Mouse (Mus musculus) testis, adult 2 months (tissue): Measurements from ENCODE around the gene Fxyd6.

Experiments used
- CTCF ChIP-seq: fragments of 200-500 bp; IDR thresholded peaks from 2 replicates; pipeline ENCODE4 v1.5.1; 2012; ENCODE audit warnings: low read depth, mild to moderate bottlenecking, inconsistent platforms, low read length, moderate library complexity; ENCODE audit not compliant: control insufficient read depth, insufficient read depth, insufficient replicate concordance
- POLR2A ChIP-seq: fragments of 200-500 bp; IDR thresholded peaks from 2 replicates; pipeline ENCODE4 v1.6.1; 2012; ENCODE audit warnings: low read depth, mild to moderate bottlenecking, inconsistent platforms, low read length, moderate library complexity; ENCODE audit not compliant: control insufficient read depth

DNA sequence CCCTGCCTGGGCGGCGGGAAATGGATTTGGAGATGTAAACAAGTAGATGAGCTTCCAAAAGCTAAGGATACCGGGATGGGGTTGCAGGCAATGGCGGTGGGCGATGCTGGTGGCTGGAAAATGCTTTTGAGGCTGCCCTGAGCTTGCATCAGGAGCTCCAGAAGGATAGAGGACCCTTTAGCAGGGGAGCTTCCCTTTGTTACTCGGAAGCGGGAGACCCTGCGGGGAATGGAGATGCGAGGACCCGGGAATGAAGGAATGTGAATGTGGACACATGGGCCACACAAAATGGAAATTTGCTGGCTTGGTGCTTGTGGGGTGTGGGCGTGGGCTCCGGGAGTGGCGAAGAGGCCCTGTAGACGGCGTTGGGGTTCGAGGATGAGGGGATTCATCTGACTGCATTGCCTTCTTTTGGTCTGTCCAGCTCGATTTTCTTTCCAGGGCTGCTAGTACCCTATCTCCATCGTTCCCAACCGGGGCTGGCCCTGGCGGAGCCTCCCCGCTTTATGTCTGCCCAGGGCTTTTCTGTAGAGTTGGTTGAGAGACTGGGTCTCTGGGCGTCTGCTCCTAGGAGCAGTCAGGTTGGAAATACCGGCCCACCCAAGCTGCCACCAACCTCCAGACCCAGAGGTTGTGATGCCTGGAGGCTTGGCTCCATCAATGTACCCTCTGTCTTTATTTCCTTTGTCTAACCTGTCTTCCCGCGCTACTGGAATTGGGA, 791 bp downstream of the Fxyd6 start:
- TF ChIP-seq CTCF = no peak
- TF ChIP-seq POLR2A = no peak
